Mouse (Mus musculus): ENCODE measurements around the gene Marf1.

DNA sequence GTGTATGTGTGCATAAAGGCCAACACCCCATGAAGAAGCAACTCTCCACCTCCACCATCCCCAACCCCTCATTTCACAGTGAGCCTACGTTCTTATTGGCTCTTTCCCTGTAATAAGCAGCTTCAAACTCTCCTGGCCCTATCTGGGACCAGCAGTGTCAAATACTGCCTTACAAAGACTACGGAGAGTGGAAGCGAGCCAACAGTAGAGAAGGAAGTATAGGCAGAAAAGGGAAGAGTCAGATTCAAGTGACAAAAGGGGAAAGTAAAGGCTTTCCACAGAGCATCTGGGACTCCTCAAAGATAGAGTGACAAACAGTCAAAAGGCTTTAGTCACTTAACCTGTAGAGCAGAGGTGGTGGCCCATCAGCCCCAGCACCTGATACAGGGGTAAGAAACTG is 50.4 kb downstream of the Marf1 start:
- TF ChIP-seq MYOD1 (IDR thresholded peaks at IDR 0.05; ENCODE audit: control insufficient read depth in 1 of 3, insufficient read length in 2 of 3, low read depth in 2 of 3) (no peak), POLR2AphosphoS2 (IDR thresholded peaks at IDR 0.05; ENCODE audit: insufficient read length, low read depth) (no peak), POLR2A (IDR thresholded peaks at IDR 0.05; ENCODE audit: insufficient read length, low read depth) (no peak), MAX (IDR thresholded peaks at IDR 0.05; ENCODE audit: low read depth) (no peak), CEBPB (IDR thresholded peaks at IDR 0.05; ENCODE audit: insufficient read depth, poor library complexity, severe bottlenecking) (no peak), E2F4 (IDR thresholded peaks at IDR 0.05; ENCODE audit: insufficient read depth) (no peak), MYOG (IDR thresholded peaks at IDR 0.05; ENCODE audit: control insufficient read depth in 1 of 3, insufficient read depth in 1 of 3, insufficient read length in 2 of 3, low read depth in 2 of 3) (no peak), TCF12 (IDR thresholded peaks at IDR 0.05; ENCODE audit: insufficient read depth, poor library complexity, severe bottlenecking) (no peak), USF1 (IDR thresholded peaks at IDR 0.05; ENCODE audit: low read depth) (no peak), REST (IDR thresholded peaks at IDR 0.05; ENCODE audit: insufficient read depth, insufficient read length) (no peak), TCF3 (IDR thresholded peaks at IDR 0.05; ENCODE audit: insufficient read length, low read depth) (no peak)

All from myocyte (in vitro differentiated cells).